Mouse (Mus musculus) spleen, postnatal 14 days (tissue): ENCODE measurements around the gene Prdm5.

Source experiments
- DNase-seq, 2 experiments: peaks; one replicate each; pipeline ENCODE4 v3.0.0; 2021 to 2022; ENCODE audit warnings: low spot score in 2 of 2

Prdm5 gene

DNA sequence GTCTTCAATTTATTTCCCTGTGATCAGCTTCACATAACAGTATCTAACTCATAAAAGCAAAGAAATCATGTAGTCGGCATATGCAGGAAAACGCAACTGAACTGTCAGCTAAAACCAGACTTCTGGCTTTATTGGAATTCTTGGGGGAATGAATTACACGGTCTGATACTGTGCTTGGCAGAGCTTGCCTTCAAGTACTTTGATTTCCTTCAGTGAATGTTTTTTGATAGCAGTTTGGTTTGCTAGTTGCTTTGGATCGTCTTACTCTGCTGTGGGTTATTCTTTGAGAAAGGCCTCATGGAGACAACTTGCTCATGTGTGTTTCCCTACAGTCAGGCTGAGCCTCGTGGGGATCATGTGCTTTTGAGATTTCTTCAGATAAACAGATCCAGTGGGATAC is 52.7 kb downstream of the Prdm5 start:
- no peak for DNase-seq

DNA sequence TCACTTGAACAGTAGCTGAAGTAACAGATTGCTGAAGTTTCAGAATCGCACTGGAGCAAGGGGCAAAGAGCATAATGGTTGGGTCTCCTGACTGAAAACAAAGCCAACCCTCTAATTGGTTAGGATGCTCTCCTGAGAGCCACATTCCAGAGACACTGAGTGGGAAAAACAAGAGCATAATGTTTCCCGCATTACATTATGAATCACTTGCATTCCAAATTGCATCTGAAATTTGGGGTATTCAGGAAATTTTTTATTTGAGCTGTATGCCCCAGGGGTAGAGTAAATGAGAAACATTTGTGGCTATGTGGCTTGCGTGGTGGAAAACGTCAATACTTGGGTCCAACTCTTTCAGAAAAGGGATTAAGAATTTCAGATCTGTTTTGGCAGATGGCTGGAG is 55.2 kb downstream of the Prdm5 start:
- no peak for DNase-seq

DNA sequence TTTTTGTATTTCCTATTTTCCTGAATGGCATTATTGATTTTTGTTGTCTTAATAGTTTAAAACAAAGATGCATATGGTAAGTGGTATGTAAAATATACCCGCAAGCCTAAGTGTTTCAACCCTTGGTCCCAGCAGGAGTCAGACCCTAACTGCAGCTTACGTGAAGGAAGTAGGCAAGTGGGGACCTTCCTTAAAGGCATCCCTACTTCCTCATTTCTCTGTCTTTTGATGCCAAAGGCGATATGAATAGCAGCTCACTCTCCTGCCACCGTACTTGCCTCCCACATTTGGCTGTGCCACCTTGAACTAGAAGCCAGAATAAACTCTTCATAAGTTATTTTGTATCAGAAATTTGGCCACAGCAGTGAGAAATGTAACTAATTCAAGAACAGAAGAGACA is 63.8 kb downstream of the Prdm5 start:
- no peak for DNase-seq

DNA sequence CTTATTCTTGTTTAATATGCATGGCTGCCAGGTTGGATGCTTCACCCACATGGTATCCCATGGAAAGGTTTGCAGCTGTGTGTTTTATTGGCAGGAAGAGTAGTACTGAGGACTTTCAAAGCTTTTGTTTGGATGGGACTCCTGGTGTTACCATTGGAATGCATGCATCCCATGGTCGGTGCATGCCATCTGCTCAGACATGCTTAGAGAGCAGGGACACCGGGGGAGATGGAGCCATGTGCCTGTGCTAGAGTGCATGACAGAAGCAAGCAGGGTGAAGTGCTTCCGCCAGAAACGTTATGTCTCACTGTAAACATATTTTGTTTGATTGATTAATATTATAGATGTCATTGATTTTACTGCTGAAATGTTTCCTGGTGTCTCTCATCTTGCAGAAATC is 70.3 kb downstream of the Prdm5 start:
- no peak for DNase-seq

DNA sequence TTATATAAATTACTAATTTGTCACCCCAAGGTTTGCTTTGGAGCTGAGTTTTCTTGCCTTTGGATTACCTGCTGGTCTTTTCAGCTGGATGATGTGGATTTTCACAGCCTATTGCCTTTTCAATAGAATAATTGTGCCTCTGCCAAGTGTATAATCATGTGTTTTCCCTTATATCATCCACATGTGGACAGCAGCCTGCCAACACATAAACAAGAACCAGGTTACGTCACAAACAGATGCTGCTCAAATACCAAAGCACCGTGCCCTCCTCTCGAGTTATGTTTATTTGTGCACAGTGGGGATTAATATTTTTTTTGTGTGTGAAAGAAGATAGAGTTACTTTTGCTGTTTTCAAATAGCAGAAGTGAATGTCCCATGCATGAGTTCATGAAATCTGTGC is 70.9 kb downstream of the Prdm5 start:
- DNase-seq, result no peak

DNA sequence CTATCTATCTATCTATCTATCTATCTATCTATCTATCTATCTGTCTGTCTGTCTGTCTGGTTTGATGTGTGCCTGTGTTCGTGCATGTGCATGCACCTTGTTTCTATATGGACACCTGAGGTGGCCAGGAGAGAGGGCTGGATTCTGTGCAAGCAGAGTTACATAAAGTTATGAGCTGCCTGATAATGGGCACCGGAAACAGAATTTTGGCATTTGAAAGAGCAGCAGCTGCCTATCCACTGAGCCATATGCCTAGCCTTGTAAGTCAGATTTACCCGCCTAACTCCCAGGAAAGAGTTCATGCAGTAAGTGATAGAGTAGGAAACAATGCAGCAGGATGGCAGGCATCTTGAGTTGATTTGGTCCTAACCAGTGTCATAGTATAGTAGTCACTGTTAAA is 71.4 kb downstream of the Prdm5 start:
- no peak for DNase-seq

DNA sequence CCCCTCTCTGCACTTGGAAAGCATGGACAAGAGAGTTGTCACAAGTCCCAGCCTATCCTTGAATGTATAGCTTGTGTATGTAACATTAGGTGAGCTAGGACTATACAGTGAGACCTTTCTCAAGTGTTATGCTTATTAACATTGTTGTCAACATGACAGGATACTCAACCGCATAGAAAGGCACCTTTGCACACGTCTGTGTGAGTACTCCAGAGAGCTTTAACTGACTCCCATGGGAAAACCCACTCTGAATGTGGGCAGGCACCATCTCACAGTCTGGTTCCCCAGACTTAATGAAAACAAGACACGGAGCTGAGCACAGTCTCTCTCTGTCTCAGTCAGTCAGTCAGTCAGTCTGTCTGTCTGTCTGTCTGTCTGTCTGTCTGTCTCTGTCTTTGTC is 75.2 kb downstream of the Prdm5 start:
- no peak for DNase-seq

DNA sequence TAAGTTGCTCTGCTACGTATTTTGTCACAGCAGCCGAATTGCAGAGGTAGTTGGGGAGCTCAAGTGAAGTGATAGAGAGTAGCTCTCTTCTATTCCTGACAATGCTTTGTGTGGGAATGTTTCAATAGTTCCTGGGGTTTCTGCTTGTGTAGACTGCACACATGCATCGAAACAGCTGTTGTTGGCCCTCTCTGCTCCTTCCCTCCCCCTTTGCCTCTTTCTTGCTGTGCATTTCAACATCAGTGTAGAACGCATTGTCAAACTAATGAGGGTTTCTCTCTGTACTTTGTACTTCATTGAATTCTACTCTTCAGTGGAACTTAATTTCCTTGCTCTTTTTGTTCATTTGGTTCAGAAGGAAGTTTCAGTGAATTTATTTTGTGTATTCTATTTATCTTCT is 75.8 kb downstream of the Prdm5 start:
- no peak for DNase-seq

DNA sequence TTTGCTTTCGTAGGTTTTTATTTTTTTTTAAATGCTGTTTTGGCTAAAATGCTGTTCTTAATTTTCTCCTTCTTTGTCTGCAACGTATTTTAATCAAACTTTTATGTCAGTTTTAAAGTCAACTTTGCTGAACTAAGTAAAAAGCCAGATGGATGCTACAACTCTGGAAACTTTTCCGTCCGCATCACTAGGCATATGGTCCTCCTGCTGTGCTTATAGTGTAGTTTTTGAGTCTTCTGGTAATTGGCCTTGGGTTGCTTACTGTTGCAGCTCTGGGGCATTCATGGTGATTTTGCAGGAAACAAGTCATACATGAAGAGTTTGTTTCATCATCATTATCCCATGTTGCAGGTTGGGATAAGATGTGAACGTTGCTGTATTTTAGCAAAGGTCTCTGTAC is 81.8 kb downstream of the Prdm5 start:
- no peak for DNase-seq

DNA sequence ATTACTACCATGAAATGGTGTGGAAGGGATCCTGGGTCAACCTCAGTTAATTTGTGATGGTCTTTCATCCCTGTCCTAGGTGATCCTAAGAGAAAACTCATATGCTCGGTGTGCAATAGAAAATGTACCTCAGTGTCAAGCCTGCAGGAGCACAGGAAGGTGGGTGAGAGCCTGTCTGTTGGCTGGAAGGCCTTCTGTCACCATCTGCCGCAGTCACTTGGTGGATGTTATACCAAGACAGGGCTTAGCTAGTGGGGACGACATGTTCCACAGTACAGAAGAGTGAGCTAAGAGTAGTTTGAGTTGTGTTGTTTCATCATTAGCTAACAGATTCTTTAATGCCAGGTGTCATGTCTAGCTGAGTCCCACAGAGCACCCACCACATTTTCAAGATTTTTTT is 84.0 kb downstream of the Prdm5 start:
- DNase-seq, result no peak

DNA sequence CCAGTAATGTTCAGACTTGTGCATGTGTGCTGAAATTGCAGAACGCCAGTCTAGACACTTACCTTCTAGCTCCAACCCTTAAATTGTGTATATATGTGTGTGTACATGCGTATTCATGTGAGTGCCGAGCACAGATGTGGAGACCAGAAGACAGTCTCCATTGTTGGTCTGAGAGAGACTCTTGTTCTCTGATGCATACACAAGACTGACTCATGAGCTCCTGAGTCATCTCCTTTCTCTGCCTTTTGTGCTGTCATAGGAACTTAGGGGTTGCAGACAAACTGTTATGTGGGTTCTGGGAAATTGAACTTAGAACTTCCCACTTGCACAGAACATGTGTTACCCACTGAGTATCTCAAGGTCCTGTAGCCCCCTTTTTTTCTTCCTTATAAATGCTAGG is 85.4 kb downstream of the Prdm5 start:
- no peak for DNase-seq

DNA sequence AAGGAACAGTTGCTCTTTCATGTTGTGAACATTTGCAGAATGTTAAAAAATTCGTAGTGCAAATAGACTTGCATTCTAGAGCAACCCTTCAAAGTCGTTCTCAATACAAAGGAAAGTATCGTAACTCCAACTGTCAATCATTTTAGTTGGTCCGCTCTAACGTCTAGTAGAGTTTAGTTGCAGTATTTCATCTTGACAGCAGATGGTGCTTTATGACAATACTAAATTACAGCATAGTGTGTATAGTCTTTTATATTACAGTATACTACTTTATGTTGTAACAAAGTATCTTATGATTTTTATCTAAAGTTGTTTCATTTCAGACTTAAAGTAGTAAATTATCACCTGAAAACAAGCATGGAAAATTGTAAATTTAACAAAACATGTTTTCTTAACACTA is 86.1 kb downstream of the Prdm5 start:
- no peak for DNase-seq

DNA sequence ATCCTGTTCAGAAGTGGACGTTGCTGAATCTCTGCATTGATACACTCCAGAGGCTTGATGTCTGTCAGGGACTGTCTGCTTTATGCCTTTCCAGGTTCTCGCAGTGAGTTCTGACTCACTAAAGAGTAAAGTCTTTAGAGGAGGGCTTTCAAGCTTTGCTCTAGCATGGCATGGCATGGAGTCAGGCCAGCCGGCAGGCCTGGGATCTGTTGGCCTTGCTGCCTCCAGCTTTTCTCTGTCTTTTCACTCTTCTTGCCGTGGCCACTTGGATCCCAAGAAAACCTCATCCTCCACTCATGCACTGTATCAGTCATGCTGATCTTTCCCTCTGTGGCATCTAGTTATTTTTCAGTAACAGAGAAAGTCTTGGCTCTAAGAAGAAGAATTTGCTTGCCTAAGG is 87.1 kb downstream of the Prdm5 start:
- no peak for DNase-seq

DNA sequence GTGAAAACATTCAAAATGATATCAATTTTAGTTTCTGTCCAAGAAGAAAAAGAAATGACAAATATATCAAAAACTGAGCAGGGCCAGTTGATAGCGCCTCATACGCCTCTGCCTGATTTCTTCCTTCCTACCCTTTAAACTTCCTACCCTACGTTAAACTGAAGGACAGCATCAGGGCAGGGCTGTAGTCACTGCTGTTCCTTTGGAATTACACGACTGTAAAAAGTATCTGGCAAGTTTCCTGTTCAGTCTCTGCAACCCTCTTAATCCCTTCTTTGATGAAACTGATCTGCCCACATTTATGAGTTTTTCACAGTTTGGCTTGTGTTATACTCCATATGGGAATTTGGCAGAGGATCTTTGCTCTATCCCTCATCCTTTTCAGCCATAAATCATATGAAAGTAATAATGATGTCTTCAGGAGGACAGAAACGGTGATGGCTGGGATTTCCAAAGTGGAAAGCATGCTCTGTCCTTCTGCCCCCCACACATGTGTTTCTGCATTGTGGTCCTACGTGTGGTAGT is 93.0 kb downstream of the Prdm5 start:
- DNase-seq, result no peak

DNA sequence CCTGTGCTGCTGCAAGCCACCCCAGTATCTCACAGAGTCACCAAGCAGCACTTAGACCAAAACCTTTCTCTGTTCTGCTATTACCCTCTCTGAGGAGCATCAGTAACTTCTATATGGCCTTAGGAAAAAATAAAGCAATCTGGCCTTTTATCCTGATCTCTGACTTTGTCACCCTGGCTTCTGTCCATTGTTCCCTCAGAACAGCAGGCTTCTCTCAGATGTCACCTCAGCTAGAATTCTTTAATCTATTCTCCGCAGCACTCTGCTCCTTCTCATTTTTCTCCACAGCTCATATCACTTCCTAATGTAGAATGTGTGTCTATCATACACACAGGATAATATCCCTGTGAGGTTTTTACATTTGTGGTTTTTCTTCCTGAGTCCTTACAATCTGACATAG is 99.5 kb downstream of the Prdm5 start:
- no peak for DNase-seq

DNA sequence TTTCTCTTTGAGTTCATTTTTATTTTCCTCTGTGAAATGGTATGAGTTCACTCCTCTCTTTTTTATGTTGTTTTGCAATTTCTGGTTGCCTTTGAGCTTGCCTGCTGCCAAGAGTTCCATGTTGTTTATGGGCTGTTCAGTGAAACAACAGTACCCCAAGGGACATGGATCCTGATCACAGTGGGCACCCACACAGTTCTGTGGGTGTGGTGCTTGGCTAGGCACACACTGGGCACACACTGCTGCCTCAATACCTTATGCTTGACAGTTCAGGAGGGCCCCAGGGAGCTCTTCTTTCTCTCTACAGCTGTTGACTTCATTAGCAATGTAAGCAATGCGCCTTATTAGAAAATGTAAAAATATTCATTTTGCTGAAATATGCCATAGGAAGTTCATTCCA is 110.0 kb downstream of the Prdm5 start:
- no peak for DNase-seq

DNA sequence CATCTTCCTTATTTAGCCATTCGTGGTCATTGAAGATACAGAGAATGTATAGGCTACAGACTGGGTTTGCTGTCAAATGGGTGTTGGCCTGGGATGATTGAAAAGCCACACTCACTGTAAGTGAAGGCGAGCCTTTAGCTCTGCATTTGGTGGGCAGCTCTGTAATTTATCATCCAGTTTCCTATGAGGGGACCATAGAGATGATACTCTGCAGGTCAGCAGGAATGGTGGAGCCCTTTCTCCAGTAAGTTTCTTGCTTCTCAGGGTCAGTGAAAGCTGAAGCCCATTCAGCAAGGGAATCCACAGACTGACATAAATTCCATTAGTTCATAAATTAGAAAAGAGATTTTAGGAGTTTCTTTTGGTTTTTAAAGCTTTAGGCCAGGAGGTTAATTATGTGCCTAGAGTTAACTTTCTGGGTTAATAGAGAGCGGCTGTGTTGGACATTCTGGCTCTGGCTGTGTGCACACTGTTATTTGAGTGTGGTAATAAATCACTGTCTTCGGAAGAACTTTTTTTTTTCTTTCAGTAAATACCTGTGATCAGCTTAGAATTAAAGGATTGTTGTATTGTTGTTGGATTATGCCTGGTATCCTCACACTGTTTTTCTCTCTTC is 113.4 kb downstream of the Prdm5 start:
- DNase-seq, result no peak

DNA sequence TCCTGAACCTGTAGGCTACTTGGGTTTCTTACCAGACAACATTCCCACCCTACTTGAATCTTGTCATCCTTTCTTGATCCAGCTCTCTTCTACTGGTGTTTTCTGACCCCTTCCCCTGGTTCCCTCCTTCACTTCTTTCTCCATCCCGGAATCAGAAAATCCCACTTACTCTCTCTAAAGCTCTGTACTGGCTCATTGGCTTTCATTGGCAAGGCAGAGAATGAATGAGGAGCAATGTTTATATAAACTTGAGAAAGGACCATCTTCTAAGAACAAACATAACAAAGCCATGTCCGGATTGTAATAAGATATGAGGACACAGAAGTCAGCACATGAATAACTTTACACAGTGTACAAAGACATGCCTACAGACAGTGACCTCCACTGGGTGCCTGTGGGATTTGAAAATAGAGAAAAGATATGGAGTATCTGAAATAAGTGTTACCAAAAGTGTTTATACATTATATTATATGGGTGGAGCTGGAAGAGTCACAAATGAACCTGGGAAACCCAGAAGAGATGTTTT is 127.9 kb downstream of the Prdm5 start:
- no peak for DNase-seq

DNA sequence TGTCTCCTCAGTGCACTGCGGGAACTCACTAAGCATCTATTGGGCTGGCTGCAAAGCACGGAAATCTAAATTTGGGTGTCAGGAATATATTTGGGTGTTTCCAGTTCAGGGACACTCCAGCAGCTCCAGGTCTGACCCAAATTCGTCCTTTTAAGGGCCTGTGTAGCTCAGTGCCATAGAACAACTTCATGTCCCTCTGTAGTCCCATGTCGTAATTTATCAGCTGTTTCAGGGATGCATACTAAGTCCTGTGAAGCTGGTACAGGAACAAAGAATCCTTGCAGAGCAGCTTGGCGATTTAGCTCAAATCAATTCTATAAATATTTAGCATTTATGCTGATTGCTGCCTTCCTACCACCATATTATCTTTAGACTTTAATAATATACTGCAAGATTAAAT is 136.6 kb downstream of the Prdm5 start:
- DNase-seq, result no peak

DNA sequence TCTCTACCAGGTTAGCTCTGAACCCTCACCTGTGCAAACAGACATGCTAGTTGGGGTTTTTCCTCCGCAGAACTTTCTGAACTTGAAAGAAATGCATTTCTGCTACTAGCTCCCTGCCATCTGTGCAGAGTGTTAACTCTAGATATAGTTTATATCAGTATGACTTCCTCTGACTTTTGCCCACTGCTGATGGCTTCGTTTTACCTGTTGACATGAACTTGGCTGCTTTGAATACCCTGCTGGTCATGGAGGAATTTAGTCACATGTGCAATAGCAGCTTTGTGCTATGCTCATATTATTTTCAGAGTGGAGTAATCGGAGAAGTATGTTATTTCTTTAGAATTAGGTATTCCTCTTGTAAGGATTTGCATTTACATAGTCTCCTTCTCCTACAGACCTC is 142.9 kb downstream of the Prdm5 start:
- no peak for DNase-seq

DNA sequence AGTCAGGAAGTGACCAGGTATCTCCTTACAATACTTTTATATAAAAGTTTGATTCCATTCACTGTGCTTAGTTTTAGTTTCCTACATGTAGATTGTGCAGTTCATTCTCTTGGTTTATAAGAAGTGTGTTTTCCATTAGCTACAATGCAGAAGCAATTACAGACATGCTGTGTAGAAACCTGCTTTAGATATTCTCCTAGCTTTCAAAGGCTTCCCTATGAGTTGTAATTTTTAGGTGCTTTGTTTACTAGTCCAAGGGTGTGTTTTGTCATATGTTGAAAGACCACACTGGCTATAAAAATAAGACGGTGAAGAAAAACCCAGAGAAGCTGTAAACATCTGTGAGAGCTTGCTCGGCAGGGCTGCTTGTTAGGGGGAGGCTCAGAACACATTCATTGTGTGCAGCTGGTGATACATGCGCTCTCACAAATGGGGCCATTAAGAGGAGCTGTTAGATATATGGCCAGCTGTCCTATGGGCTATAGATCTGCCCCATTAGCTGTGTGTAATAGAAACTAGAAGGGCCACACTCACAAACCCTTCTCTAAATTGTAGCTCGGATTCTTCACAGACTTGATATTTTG is 144.8 kb downstream of the Prdm5 start:
- DNase-seq, result no peak

DNA sequence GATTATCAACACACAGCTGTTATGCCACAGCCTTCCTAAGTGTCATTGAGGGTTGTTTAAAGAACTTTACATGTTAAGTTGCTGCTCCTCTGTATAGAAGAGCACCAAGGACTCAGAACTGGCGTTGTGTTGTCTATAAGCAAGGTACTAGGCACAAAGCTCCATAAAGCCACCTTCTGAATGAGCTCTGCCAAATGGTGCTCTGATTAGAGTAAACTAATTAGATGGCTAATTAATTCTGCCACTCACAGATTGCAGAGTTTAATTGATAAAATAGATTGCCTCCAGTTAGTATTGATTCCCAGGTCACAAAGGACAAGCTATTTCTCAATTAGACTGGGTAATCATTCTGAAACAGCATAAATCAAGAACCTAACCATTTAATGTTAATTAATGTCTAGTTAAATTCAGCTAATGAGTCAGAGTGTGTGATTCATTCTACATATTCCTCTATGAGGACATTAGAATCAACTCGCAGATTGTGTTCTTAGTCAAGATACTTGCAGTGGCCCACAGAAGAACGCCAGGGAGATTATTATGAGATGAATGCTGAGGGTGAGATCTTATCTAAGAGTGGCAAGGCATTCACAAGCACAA is 147.0 kb downstream of the Prdm5 start:
- DNase-seq, result no peak

DNA sequence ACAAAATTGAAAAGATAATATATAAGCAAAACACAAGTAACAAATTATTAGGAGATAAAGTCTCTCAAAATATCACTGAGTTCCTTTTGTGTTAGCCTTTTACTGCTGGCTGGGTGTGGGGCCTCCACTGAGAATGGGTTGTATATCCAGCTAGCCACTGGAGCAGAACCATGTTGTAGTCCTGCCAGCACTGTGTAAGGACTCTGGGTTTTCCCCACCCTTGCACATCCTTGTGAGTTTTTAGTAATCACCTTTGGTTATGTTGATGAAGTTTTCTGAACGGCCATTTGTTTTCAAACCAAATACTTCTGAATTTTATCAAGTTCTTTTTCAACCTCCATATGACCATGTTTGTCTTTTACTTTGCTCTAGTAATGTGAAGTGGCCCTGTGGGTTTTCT is 151.7 kb downstream of the Prdm5 start:
- no peak for DNase-seq
